Mouse (Mus musculus): Measurements from ENCODE around the gene Arhgap28. TPM values are rescaled to one million over a fixed set of nuclear protein-coding genes. Genes with fewer than 3 reads are reported as not detected.
"Not testable (repeated sequence)": the region's sequence is repeated elsewhere in the genome, so short reads cannot be mapped to it uniquely, and the experiment has no call there.

Arhgap28 gene
- polyA plus RNA-seq, 1 experiment from 2014 or later: 17.0 TPM

DNA sequence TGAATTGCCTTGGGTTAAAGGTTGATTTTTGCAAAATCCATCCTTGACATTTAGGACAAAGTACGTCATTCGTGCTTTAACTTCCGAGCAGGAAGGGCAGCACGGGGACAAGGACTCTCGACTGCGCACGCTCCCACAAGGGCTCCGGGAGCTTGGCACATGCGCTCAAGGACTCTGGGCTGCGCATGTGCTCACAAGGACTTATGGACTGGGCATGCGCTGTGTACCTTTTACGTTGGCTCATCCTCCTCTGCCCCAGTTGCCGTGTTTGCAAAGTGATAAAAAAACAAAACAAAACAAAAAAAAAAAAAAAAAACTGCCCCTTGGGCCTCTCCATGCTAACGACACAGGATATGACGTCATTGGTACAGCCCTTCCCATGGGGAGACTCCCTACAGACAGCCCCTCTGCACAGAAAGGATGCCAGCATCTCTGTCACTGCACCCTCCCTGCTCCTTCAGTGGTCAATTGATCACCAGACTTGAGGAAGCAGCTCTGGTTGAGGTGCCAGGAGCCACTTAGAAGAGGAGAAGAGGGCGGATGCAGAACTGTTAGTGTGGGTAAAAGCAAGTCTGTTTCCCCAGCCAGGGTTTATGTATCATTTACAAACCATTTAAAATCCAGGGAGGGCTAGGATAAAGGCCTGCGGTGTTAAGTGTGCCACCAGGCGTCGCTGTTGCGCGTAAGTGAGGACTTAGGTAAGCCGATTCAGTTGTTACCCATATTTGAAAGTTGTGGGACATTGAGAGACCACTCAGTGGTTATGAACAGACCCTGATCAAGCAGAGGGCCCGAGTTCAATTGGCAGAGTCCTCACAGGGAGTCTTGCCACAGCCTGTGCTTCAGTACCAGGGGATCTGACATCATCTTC lies 134.0 kb downstream of the Arhgap28 start:
- Histone ChIP-seq H3K9me3 (peaks cover 5% of the 10 kb centered on the region; the same call in 1 of the 2 replicates), H3K27me3 (replicated peaks) (peaks cover 55% of the 10 kb centered on the region), H3K36me3 (peaks cover 64% of the 10 kb centered on the region), H3K27ac (replicated peaks) (no peak overlapping the region), H3K4me3 (no peak overlapping the region), H3K4me1 (peaks cover 8% of the 10 kb centered on the region), H3K4me2 (no peak overlapping the region), H3K9ac (no peak overlapping the region)
- 66% methylated on average over 23 of the region's 23 CpGs for WGBS
- ATAC-seq (ENCODE audit: extremely low read depth, insufficient number of reproducible peaks, low FRiP score, low TSS enrichment): no peak

DNA sequence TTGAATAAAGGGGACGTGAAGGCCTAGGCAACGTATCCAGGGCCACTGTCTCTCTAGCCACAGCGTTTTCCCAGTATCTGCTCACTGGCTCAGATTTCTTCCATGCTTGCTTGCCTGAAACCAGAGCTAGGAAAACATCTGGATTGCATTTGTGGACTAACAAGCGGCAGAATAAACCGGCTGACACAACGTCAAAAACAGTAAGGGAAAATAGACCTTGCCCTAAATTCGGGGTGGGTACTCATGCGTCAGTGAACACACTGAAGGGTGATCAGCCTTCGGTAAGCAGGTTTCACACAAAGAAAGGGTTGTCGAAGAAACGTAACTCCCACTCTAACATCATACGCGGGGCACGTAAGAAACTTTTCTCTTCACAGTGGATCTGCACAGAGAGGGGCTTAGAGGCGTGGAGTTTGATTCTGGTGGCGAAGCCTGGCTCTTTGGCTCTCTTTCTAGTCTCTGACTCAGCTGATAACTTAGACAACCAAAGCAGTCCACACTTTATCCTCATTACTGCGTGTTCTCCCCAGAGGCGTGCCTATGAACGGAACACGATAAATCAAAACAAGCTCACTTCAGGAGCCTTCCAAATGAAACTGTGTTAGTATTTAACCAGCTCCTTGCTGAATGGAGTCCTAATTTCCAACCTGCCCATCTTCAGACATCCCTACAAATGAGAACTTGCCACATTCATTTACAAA lies 137.2 kb downstream of the Arhgap28 start:
- peaks cover 16% of the 10 kb centered on the region for H3K4me1 ChIP-seq
- ATAC-seq (ENCODE audit: extremely low read depth, insufficient number of reproducible peaks, low FRiP score, low TSS enrichment): no peak
- H3K9me3 ChIP-seq: peaks cover 5% of the 10 kb centered on the region; the same call in 1 of the 2 replicates
- peaks cover 45% of the 10 kb centered on the region for H3K36me3 ChIP-seq
- WGBS: 80% methylated on average over 20 of the region's 20 CpGs
- H3K4me3 ChIP-seq: no peak overlapping the region
- peaks cover 62% of the 10 kb centered on the region for H3K27me3 ChIP-seq (replicated peaks)
- H3K9ac ChIP-seq: no peak overlapping the region
- peak overlapping the region; percentile 56 for H3K27ac ChIP-seq (replicated peaks)
- no peak overlapping the region for H3K4me2 ChIP-seq

DNA sequence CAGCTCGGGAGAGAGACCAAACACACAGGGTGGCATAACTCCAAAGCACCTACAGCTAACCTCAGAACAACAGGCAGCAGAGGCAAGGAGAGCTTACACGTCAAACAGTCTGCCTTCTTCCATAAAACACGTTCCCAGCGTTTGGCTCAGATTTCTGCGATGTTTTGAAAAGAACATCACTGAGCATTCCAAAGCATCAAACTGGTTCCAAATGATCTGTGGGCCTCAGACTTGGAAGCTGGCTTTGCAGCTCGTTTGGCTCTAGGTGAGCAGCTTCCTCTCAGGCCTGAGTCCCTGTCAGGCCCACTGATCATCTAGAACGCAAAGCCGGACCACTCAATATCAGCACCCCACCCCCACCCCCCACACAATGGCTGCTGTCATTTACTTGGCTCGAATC lies 137.9 kb downstream of the Arhgap28 start:
- Histone ChIP-seq H3K27me3 (replicated peaks) (peaks cover 64% of the 10 kb centered on the region), H3K9me3 (peaks cover 5% of the 10 kb centered on the region; the same call in 1 of the 2 replicates), H3K4me3 (no peak overlapping the region), H3K9ac (no peak overlapping the region), H3K27ac (replicated peaks) (peak overlapping the region; percentile 56; the same call in 1 of the 2 replicates), H3K36me3 (peaks cover 45% of the 10 kb centered on the region), H3K4me1 (peaks cover 16% of the 10 kb centered on the region), H3K4me2 (no peak overlapping the region)
- no peak for ATAC-seq (ENCODE audit: extremely low read depth, insufficient number of reproducible peaks, low FRiP score, low TSS enrichment)
- 72% methylated on average over 9 of the region's 9 CpGs for WGBS

DNA sequence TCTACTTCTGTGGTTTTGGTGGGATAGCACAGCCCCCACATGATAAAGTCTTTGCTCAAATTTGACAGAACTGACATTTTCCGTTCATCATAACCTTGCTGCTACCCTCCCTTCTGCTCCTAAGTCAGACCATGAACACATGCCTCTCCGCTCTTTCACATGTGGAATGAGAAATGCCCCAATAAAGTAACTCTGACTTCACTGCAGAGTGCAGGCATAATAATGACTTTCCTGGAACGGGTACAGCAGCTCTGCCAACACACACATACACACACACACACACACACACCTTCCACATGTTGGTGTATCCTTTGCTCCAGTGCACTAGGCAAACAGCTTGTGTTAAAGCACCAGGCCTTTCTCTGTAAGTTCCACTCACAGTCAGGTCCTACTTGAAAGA lies 139.0 kb downstream of the Arhgap28 start:
- peaks cover 16% of the 10 kb centered on the region for H3K4me1 ChIP-seq
- WGBS: 66% methylated on average over 3 of the region's 3 CpGs
- H3K9me3 ChIP-seq: peaks cover 5% of the 10 kb centered on the region; the same call in 1 of the 2 replicates
- no peak overlapping the region for H3K4me2 ChIP-seq
- no peak for ATAC-seq (ENCODE audit: extremely low read depth, insufficient number of reproducible peaks, low FRiP score, low TSS enrichment)
- H3K27ac ChIP-seq (replicated peaks): no peak overlapping the region
- H3K36me3 ChIP-seq: peaks cover 54% of the 10 kb centered on the region
- peaks cover 73% of the 10 kb centered on the region for H3K27me3 ChIP-seq (replicated peaks)
- no peak overlapping the region for H3K4me3 ChIP-seq
- no peak overlapping the region for H3K9ac ChIP-seq

DNA sequence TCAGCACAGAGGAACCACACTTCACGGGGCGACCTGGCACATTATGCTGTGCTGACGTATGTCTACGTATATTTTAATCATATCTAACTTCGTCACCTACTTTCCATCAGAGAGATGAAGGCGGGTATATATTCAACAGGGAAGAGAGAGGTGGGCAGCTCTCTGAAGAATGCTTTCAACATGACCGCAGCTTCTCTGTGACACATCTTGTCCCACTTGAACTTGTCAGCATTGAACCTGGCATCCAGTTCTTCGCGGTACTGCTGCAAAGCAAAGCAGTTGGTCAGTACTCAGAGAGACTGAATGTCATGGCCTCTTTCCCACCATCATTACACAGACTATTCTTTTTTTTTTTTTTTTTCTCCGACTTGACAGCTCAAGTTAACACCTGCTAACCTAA lies 139.6 kb downstream of the Arhgap28 start:
- ATAC-seq (ENCODE audit: extremely low read depth, insufficient number of reproducible peaks, low FRiP score, low TSS enrichment): no peak
- H3K4me2 ChIP-seq: no peak overlapping the region
- no peak overlapping the region for H3K9ac ChIP-seq
- H3K4me1 ChIP-seq: peaks cover 16% of the 10 kb centered on the region
- 43% methylated on average over 10 of the region's 10 CpGs for WGBS
- H3K9me3 ChIP-seq: peaks cover 5% of the 10 kb centered on the region; the same call in 1 of the 2 replicates
- H3K27me3 ChIP-seq (replicated peaks): peaks cover 75% of the 10 kb centered on the region
- H3K27ac ChIP-seq (replicated peaks): no peak overlapping the region
- H3K4me3 ChIP-seq: no peak overlapping the region
- peaks cover 54% of the 10 kb centered on the region for H3K36me3 ChIP-seq

DNA sequence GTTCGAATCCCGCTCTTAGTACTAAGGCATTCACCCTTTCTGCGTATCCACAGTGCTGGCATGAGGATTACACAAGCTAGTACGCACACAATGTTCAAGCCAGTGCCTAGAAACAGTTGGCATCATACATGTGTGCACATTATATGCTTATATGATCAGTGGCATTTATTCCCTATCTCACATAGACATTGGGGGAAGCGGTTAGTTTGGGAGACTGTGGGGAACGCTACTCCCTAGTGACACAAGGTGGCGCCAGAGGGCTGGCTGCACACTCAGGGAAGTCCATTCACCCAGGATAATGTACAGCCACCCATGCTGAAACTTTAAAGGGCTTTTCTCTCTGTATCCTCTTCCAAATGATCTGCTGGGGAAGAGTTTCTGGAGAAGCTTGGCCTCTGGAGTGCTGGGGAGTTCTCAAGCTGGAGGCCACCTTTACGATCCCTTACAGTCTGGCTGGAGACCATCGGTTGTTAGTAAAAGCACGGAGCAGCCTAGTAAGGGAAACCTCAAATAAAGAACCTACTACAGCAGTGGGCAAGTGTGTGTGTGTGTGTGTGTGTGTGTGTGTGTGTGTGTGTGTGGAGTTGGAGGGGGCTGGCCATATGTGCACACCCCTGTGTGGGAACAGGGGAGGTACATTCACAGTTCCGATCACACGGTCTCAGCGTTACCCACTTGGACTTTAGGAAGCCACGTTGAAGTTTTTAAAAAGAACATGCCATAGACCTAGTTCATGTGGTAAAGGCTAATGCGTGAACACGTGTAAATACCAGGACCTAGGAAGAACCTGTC lies 142.0 kb downstream of the Arhgap28 start:
- H3K9ac ChIP-seq: no peak overlapping the region
- H3K27ac ChIP-seq (replicated peaks): no peak overlapping the region
- no peak overlapping the region for H3K4me2 ChIP-seq
- no peaks in the 10 kb centered on the region for H3K9me3 ChIP-seq
- 74% methylated on average over 16 of the region's 16 CpGs for WGBS
- H3K4me3 ChIP-seq: no peak overlapping the region
- H3K27me3 ChIP-seq (replicated peaks): peaks cover 71% of the 10 kb centered on the region
- ATAC-seq (ENCODE audit: extremely low read depth, insufficient number of reproducible peaks, low FRiP score, low TSS enrichment): no peak
- H3K36me3 ChIP-seq: peaks cover 59% of the 10 kb centered on the region
- peaks cover 12% of the 10 kb centered on the region for H3K4me1 ChIP-seq

DNA sequence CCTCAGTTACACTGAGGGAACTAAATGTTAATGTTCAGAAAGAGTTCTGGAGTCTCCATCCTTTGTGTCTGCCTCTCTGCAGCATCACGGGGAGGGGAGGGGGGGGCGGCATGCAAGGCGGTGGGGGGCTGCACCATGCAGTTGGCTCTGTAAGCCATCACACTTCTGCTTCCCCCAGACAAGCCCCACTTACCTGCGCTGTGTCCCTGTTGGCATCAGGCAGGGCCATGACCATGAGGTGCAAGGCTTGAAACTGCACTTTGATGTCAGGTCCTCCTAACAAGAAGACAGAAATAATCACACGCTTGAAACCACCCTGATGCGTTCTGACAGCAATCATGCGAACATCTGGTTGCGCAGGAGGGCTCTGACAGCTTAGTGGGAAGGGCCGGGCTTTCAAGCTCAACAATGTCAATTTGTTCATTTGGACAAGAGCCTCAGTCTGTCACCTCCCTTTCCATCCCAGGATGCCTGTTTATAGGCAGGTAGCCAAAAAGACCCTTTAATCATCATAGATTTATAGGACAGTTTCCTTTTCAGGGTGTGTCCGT lies 142.8 kb downstream of the Arhgap28 start:
- Histone ChIP-seq H3K36me3 (peaks cover 59% of the 10 kb centered on the region), H3K27me3 (replicated peaks) (peaks cover 64% of the 10 kb centered on the region), H3K4me2 (no peak overlapping the region), H3K9me3 (no peaks in the 10 kb centered on the region), H3K4me1 (peaks cover 12% of the 10 kb centered on the region), H3K9ac (no peak overlapping the region), H3K4me3 (no peak overlapping the region), H3K27ac (replicated peaks) (no peak overlapping the region)
- no peak for ATAC-seq (ENCODE audit: extremely low read depth, insufficient number of reproducible peaks, low FRiP score, low TSS enrichment)
- WGBS: 92% methylated on average over 10 of the region's 10 CpGs

DNA sequence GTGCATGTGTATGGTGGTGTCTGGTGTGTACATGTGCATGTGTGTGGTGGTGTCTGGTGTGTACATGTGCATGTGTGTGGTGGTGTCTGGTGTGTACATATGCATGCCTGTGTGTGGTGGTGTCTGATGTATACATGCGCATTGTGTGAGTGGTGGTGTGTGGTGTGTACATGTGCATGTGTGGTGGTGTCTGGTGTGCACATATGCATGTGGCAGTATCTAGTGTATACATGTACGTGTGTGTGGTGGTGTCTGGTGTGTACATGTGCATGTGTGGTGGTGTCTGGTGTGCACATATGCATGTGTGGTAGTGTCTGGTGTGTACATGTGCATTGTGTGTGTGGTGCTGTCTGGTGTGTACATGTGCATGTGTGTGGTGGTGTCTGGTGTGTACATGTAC lies 162.4 kb downstream of the Arhgap28 start:
- H3K27me3 ChIP-seq (replicated peaks); H3K4me1 ChIP-seq; H3K9ac ChIP-seq; H3K9me3 ChIP-seq; H3K27ac ChIP-seq (replicated peaks); H3K4me2 ChIP-seq; ATAC-seq (ENCODE audit: extremely low read depth, insufficient number of reproducible peaks, low FRiP score, low TSS enrichment); H3K4me3 ChIP-seq: not testable (repeated sequence)
- 92% methylated on average over 2 of the region's 2 CpGs for WGBS
- peaks cover 27% of the 10 kb centered on the region for H3K36me3 ChIP-seq

DNA sequence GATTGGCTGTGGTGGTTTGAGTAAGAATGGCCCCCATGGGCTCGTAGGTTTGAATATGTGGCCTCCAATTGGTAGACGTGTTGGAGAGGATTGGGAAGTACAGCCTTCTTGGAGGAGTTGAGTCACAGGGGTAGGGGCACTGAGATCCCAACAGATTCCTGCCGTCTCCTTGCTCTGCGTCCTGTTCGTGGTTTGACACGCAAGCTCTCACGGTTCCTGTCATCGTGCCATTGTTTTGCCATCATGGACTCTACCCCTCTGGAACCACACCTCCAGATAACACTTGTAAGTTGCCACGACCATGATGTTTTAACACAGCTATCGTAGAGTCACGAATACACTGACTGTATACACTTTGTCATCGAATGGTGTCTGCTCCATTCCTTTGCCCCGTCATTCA lies 165.0 kb downstream of the Arhgap28 start:
- no peak for ATAC-seq (ENCODE audit: extremely low read depth, insufficient number of reproducible peaks, low FRiP score, low TSS enrichment)
- H3K4me3 ChIP-seq: no peak overlapping the region
- peaks cover 10% of the 10 kb centered on the region for H3K36me3 ChIP-seq
- no peaks in the 10 kb centered on the region; the same call in 1 of the 2 replicates for H3K9me3 ChIP-seq
- no peak overlapping the region for H3K9ac ChIP-seq
- no peaks in the 10 kb centered on the region for H3K27me3 ChIP-seq (replicated peaks)
- 74% methylated on average over 13 of the region's 13 CpGs for WGBS
- H3K4me1 ChIP-seq: 0 out of 2 replicates have a peak, but pooled peaks cover 3% of the 10 kb centered on the region
- no peak overlapping the region for H3K4me2 ChIP-seq
- H3K27ac ChIP-seq (replicated peaks): no peak overlapping the region

DNA sequence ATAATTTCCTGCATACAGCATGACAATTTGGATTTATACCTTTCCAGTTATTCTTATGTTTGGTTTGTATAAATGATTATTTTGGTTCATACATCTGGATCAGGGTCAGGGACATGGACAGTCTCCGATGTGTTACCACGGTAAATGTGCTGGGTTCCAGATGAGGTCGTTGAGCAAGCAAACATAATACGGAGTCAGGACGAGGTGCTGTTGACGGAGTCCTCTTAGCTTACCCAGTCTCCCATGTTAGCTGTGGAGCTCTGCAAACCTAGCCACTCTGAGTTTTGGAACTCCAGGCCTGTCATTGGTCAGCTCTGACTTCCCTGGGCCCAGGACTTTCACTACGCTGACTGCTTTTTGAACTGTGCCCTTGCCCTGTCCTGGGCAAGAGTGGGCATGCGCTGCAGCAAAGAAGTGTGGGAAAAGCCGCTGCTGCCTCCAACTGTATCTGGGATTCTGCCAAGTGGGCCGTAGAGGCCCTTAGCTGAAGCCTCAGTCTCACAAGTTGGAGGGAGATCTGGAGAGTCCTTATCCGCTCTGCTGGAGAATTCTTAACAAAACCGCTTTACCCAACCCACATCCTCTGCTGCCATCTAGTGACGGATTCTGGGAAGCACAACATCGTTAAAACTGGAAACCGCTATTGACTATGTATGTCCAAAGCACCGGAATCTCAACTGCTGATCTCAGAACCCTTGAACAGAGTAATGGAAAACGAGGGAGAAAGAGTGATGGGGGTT lies 166.4 kb downstream of the Arhgap28 start:
- H3K4me2 ChIP-seq: peak overlapping the region; percentile 27; the same call in 1 of the 2 replicates
- 0 out of 2 replicates have a peak, but pooled peaks cover 6% of the 10 kb centered on the region for H3K36me3 ChIP-seq
- 0 out of 2 replicates have a peak, but pooled peaks cover 3% of the 10 kb centered on the region for H3K4me1 ChIP-seq
- H3K9ac ChIP-seq: no peak overlapping the region
- 58% methylated on average over 17 of the region's 17 CpGs for WGBS
- H3K27me3 ChIP-seq (replicated peaks): no peaks in the 10 kb centered on the region
- no peak overlapping the region for H3K27ac ChIP-seq (replicated peaks)
- no peaks in the 10 kb centered on the region; the same call in 1 of the 2 replicates for H3K9me3 ChIP-seq
- H3K4me3 ChIP-seq: no peak overlapping the region
- ATAC-seq (ENCODE audit: extremely low read depth, insufficient number of reproducible peaks, low FRiP score, low TSS enrichment): no peak
